Mouse (Mus musculus) midbrain, embryonic 15.5 days (tissue): Measurements from ENCODE around the gene Arpp21. TPM values are rescaled to one million over a fixed set of nuclear protein-coding genes. Genes with fewer than 3 reads are reported as not detected.

Experiments
- ATAC-seq: fragments of 200-750 bp; cut with Nextera tagmentation; replicated peaks from 2 replicates; pipeline ENCODE4 v1.8.0; 2017; ENCODE audit warnings: moderate TSS enrichment
- H3K27ac ChIP-seq: fragments of 300-500 bp; sonication (generic); 2 replicates; pipeline ENCODE4 v1.5.1; 2015; ENCODE audit warnings: mild to moderate bottlenecking, inconsistent platforms
- H3K27me3 ChIP-seq: fragments of 300-500 bp; sonication (generic); replicated peaks from 2 replicates; pipeline ENCODE4 v1.6.1; 2015; ENCODE audit warnings: inconsistent platforms
- H3K36me3 ChIP-seq: fragments of 300-500 bp; sonication (generic); replicated peaks from 2 replicates; pipeline ENCODE4 v1.6.1; 2015; ENCODE audit warnings: inconsistent platforms
- H3K4me1 ChIP-seq: fragments of 300-500 bp; sonication (generic); 2 replicates; pipeline ENCODE4 v1.6.1; 2015; ENCODE audit warnings: inconsistent platforms
- H3K4me2 ChIP-seq: fragments of 300-500 bp; sonication (generic); 2 replicates; pipeline ENCODE4 v1.6.1; 2015; ENCODE audit warnings: inconsistent platforms, mild to moderate bottlenecking, moderate library complexity
- H3K4me3 ChIP-seq: fragments of 300-500 bp; sonication (generic); 2 replicates; pipeline ENCODE4 v1.5.1; 2015; ENCODE audit warnings: mild to moderate bottlenecking, inconsistent platforms
- H3K9ac ChIP-seq: fragments of 300-500 bp; sonication (generic); 2 replicates; pipeline ENCODE4 v1.6.1; 2015; ENCODE audit warnings: mild to moderate bottlenecking, inconsistent platforms
- H3K9me3 ChIP-seq: fragments of 300-500 bp; sonication (generic); 2 replicates; pipeline ENCODE4 v1.6.1; 2016; ENCODE audit warnings: inconsistent platforms
- WGBS: fragments of 180-500 bp; shearing (Covaris S2); methylation state at CpG from one replicate; pipeline ENCODE4 v1.1.7; 2015; ENCODE audit warnings: mixed read lengths; 5-methylcytosine and 5-hydroxymethylcytosine counted together
- polyA plus RNA-seq: library from polyadenylated mRNA; unstranded; fragments of >200 nt; fragmentation: Nextera tagmentation; extraction: Ambion mirVana; gene quantifications from 2 replicates; pipeline ENCODE4 v1.2.1, GENCODE M21; 2015

The Arpp21 gene
- polyA plus RNA-seq, 1 experiment from 2014 or later = 56.4 TPM

- Histone ChIP-seq H3K4me2 (0 out of 2 replicates have a peak overlapping the region, but pooled peaks have one; percentile 25), H3K9ac (no peak overlapping the region), H3K4me3 (no peak overlapping the region), H3K9me3 (no peaks in the 10 kb centered on the region), H3K27me3 (no peaks in the 10 kb centered on the region), H3K27ac (no peak overlapping the region), H3K36me3 (no peaks in the 10 kb centered on the region), H3K4me1 (peaks cover 15% of the 10 kb centered on the region)
- WGBS = 91% methylated on average over 5 of the region's 5 CpGs
- ATAC-seq = no peak
These were observed 62.0 kb downstream of the Arpp21 start for GRCm38 (mm10) chr9:112173778-112174177.

- Histone ChIP-seq H3K4me3 (no peak overlapping the region), H3K9me3 (no peaks in the 10 kb centered on the region), H3K27ac (no peak overlapping the region), H3K36me3 (no peaks in the 10 kb centered on the region), H3K4me1 (no peaks in the 10 kb centered on the region), H3K9ac (no peak overlapping the region), H3K27me3 (no peaks in the 10 kb centered on the region), H3K4me2 (no peak overlapping the region)
- WGBS = 88% methylated on average over 4 of the region's 4 CpGs
- ATAC-seq = no peak
These were observed 71.1 kb downstream of the Arpp21 start for GRCm38 (mm10) chr9:112164677-112165076.

- no peaks in the 10 kb centered on the region for H3K9me3 ChIP-seq
- no peaks in the 10 kb centered on the region for H3K36me3 ChIP-seq
- H3K4me3 ChIP-seq = no peak overlapping the region
- no peaks in the 10 kb centered on the region for H3K4me1 ChIP-seq
- 44% methylated on average over 2 of the region's 2 CpGs for WGBS
- H3K4me2 ChIP-seq = no peak overlapping the region
- no peak for ATAC-seq
- H3K9ac ChIP-seq = no peak overlapping the region
- no peak overlapping the region for H3K27ac ChIP-seq
- H3K27me3 ChIP-seq = no peaks in the 10 kb centered on the region
These were observed 74.8 kb downstream of the Arpp21 start for GRCm38 (mm10) chr9:112160981-112161380.

- Histone ChIP-seq H3K9ac (no peak overlapping the region), H3K9me3 (no peaks in the 10 kb centered on the region), H3K27me3 (no peaks in the 10 kb centered on the region), H3K4me2 (no peak overlapping the region), H3K4me1 (no peaks in the 10 kb centered on the region), H3K36me3 (no peaks in the 10 kb centered on the region), H3K27ac (no peak overlapping the region), H3K4me3 (no peak overlapping the region)
- ATAC-seq = no peak
- WGBS = 85% methylated on average over 5 of the region's 5 CpGs
These were observed 81.8 kb downstream of the Arpp21 start for GRCm38 (mm10) chr9:112153972-112154371.

- Histone ChIP-seq H3K36me3 (no peaks in the 10 kb centered on the region), H3K4me2 (no peak overlapping the region), H3K27me3 (no peaks in the 10 kb centered on the region), H3K27ac (no peak overlapping the region), H3K4me1 (no peaks in the 10 kb centered on the region), H3K9me3 (no peaks in the 10 kb centered on the region), H3K4me3 (no peak overlapping the region), H3K9ac (no peak overlapping the region)
- 93% methylated on average over 2 of the region's 2 CpGs for WGBS
- ATAC-seq = no peak
These were observed 83.0 kb downstream of the Arpp21 start for GRCm38 (mm10) chr9:112152762-112153161.

- Histone ChIP-seq H3K4me2 (no peak overlapping the region), H3K9ac (no peak overlapping the region), H3K27me3 (no peaks in the 10 kb centered on the region), H3K9me3 (no peaks in the 10 kb centered on the region), H3K27ac (no peak overlapping the region), H3K4me3 (no peak overlapping the region), H3K36me3 (no peaks in the 10 kb centered on the region), H3K4me1 (no peaks in the 10 kb centered on the region)
- no peak for ATAC-seq
- WGBS = 78% methylated on average over 5 of the region's 5 CpGs
These were observed 84.6 kb downstream of the Arpp21 start for GRCm38 (mm10) chr9:112151177-112151576.

GRCm38 (mm10) chr9:112140658-112141057 is 95.1 kb downstream of the Arpp21 start:
- Histone ChIP-seq H3K27ac (no peak overlapping the region), H3K9me3 (no peaks in the 10 kb centered on the region), H3K4me3 (no peak overlapping the region), H3K9ac (no peak overlapping the region), H3K4me2 (no peak overlapping the region), H3K27me3 (no peaks in the 10 kb centered on the region), H3K36me3 (no peaks in the 10 kb centered on the region), H3K4me1 (no peaks in the 10 kb centered on the region)
- WGBS = 88% methylated on average over 8 of the region's 8 CpGs
- ATAC-seq = no peak

- Histone ChIP-seq H3K4me1 (no peaks in the 10 kb centered on the region), H3K9ac (no peak overlapping the region), H3K36me3 (peaks cover 8% of the 10 kb centered on the region; the same call in 1 of the 2 replicates), H3K27ac (no peak overlapping the region), H3K4me3 (no peak overlapping the region), H3K9me3 (no peaks in the 10 kb centered on the region), H3K27me3 (no peaks in the 10 kb centered on the region), H3K4me2 (no peak overlapping the region)
- no peak for ATAC-seq
These were observed 97.9 kb downstream of the Arpp21 start for GRCm38 (mm10) chr9:112137820-112138219.

- H3K9ac ChIP-seq = no peak overlapping the region
- ATAC-seq = peak; percentile 87
- H3K4me1 ChIP-seq = peaks cover 9% of the 10 kb centered on the region
- no peak overlapping the region for H3K4me3 ChIP-seq
- peaks cover 11% of the 10 kb centered on the region; the same call in 1 of the 2 replicates for H3K36me3 ChIP-seq
- peak overlapping the region; percentile 58 for H3K27ac ChIP-seq
- H3K4me2 ChIP-seq = no peak overlapping the region
- H3K27me3 ChIP-seq = no peaks in the 10 kb centered on the region
- WGBS = 16% methylated on average over 3 of the region's 3 CpGs
- no peaks in the 10 kb centered on the region for H3K9me3 ChIP-seq
These were observed 104.9 kb downstream of the Arpp21 start for GRCm38 (mm10) chr9:112130812-112131211.

GRCm38 (mm10) chr9:112124667-112125066 is 111.1 kb downstream of the Arpp21 start:
- Histone ChIP-seq H3K27ac (0 out of 2 replicates have a peak overlapping the region, but pooled peaks have one; percentile 17), H3K4me1 (peaks cover 4% of the 10 kb centered on the region; the same call in 1 of the 2 replicates), H3K9ac (no peak overlapping the region), H3K4me2 (no peak overlapping the region), H3K9me3 (no peaks in the 10 kb centered on the region), H3K4me3 (no peak overlapping the region), H3K36me3 (0 out of 2 replicates have a peak, but pooled peaks cover 5% of the 10 kb centered on the region), H3K27me3 (no peaks in the 10 kb centered on the region)
- no peak for ATAC-seq
- WGBS = 40% methylated on average over 10 of the region's 10 CpGs

GRCm38 (mm10) chr9:112124184-112124583 is 111.6 kb downstream of the Arpp21 start:
- 0 out of 2 replicates have a peak, but pooled peaks cover 5% of the 10 kb centered on the region for H3K36me3 ChIP-seq
- H3K9ac ChIP-seq = no peak overlapping the region
- ATAC-seq = no peak
- peaks cover 8% of the 10 kb centered on the region for H3K4me1 ChIP-seq
- 75% methylated on average over 4 of the region's 4 CpGs for WGBS
- no peaks in the 10 kb centered on the region for H3K27me3 ChIP-seq
- H3K4me3 ChIP-seq = no peak overlapping the region
- no peaks in the 10 kb centered on the region for H3K9me3 ChIP-seq
- no peak overlapping the region for H3K4me2 ChIP-seq
- H3K27ac ChIP-seq = no peak overlapping the region

GRCm38 (mm10) chr9:112123421-112123828 is 112.3 kb downstream of the Arpp21 start:
- H3K4me2 ChIP-seq = no peak overlapping the region
- no peak overlapping the region for H3K4me3 ChIP-seq
- WGBS = 20% methylated on average over 6 of the region's 6 CpGs
- H3K4me1 ChIP-seq = peaks cover 15% of the 10 kb centered on the region
- peak; percentile 22; the same call in 1 of the 2 replicates for ATAC-seq
- peak overlapping the region; percentile 48 for H3K27ac ChIP-seq
- H3K9ac ChIP-seq = no peak overlapping the region
- no peaks in the 10 kb centered on the region for H3K9me3 ChIP-seq
- no peaks in the 10 kb centered on the region for H3K27me3 ChIP-seq
- H3K36me3 ChIP-seq = 0 out of 2 replicates have a peak, but pooled peaks cover 5% of the 10 kb centered on the region

- no peak overlapping the region for H3K9ac ChIP-seq
- H3K9me3 ChIP-seq = no peaks in the 10 kb centered on the region
- 25% methylated on average over 3 of the region's 3 CpGs for WGBS
- no peaks in the 10 kb centered on the region for H3K27me3 ChIP-seq
- H3K27ac ChIP-seq = peak overlapping the region; percentile 81
- ATAC-seq = no peak
- no peak overlapping the region for H3K4me3 ChIP-seq
- 0 out of 2 replicates have a peak, but pooled peaks cover 1% of the 10 kb centered on the region for H3K36me3 ChIP-seq
- H3K4me2 ChIP-seq = no peak overlapping the region
- H3K4me1 ChIP-seq = peaks cover 25% of the 10 kb centered on the region
These were observed 116.2 kb downstream of the Arpp21 start for GRCm38 (mm10) chr9:112119535-112119934.
